Mouse (Mus musculus): ENCODE measurements at regions not wholly inside any gene's neighbourhood (a gene's known extent, or its start where the extent isn't known, plus 50 kb on each side); places are given as distances from the start of the nearest gene placed in this dataset.

- Histone ChIP-seq H3K27ac (ENCODE audit: low read depth, low read length) (no peak overlapping the region), H3K36me3 (ENCODE audit: control insufficient read depth, insufficient read depth, low read length) (no peaks in the 10 kb centered on the region), H3K9me3 (ENCODE audit: control insufficient read depth, low read length) (no peaks in the 10 kb centered on the region), H3K4me2 (replicated peaks; ENCODE audit: low read depth, low read length) (no peak overlapping the region), H3K27me3 (ENCODE audit: control insufficient read depth, insufficient read depth, low read length) (no peaks in the 10 kb centered on the region), H3K4me3 (ENCODE audit: low read depth, low read length) (no peak overlapping the region), H3K4me1 (replicated peaks; ENCODE audit: control insufficient read depth, insufficient read depth, low read length) (no peaks in the 10 kb centered on the region), H3K9ac (ENCODE audit: low read depth, low read length) (no peak overlapping the region)
- whole genome bisulfite sequencing = 71% methylated on average over 1 of the region's 1 CpGs
- ATAC-seq (ENCODE audit: low FRiP score) = no peak
- DNase-seq (ENCODE audit: low spot score) = no peak
Observed at GRCm38 (mm10) chr6:81608637-81609036, 314.8 kb upstream of the Gcfc2 start.

- 95% methylated on average over 6 of the region's 6 CpGs for WGBS
- Histone ChIP-seq H3K27me3 (ENCODE audit: control insufficient read depth, insufficient read depth, low read length) (no peaks in the 10 kb centered on the region), H3K4me3 (ENCODE audit: low read depth, low read length) (no peak overlapping the region), H3K4me2 (replicated peaks; ENCODE audit: low read depth, low read length) (no peak overlapping the region), H3K27ac (ENCODE audit: low read depth, low read length) (no peak overlapping the region), H3K36me3 (ENCODE audit: control insufficient read depth, insufficient read depth, low read length) (no peaks in the 10 kb centered on the region), H3K4me1 (replicated peaks; ENCODE audit: control insufficient read depth, insufficient read depth, low read length) (no peaks in the 10 kb centered on the region), H3K9ac (ENCODE audit: low read depth, low read length) (no peak overlapping the region), H3K9me3 (ENCODE audit: control insufficient read depth, low read length) (no peaks in the 10 kb centered on the region)
- DNase-seq (ENCODE audit: low spot score) = no peak
- no peak for ATAC-seq (ENCODE audit: low FRiP score)
Observed at GRCm38 (mm10) chr6:81611980-81612379, 311.5 kb upstream of the Gcfc2 start.

- Histone ChIP-seq H3K9ac (ENCODE audit: low read depth, low read length) (no peak overlapping the region), H3K9me3 (ENCODE audit: control insufficient read depth, low read length) (no peaks in the 10 kb centered on the region), H3K27me3 (ENCODE audit: control insufficient read depth, insufficient read depth, low read length) (no peaks in the 10 kb centered on the region), H3K4me3 (ENCODE audit: low read depth, low read length) (no peak overlapping the region), H3K4me2 (replicated peaks; ENCODE audit: low read depth, low read length) (no peak overlapping the region), H3K36me3 (ENCODE audit: control insufficient read depth, insufficient read depth, low read length) (no peaks in the 10 kb centered on the region), H3K4me1 (replicated peaks; ENCODE audit: control insufficient read depth, insufficient read depth, low read length) (no peaks in the 10 kb centered on the region), H3K27ac (ENCODE audit: low read depth, low read length) (no peak overlapping the region)
- ATAC-seq (ENCODE audit: low FRiP score) (no peak), DNase-seq (ENCODE audit: low spot score) (no peak)
- 83% methylated on average over 2 of the region's 2 CpGs for WGBS
Observed at GRCm38 (mm10) chr6:81618018-81618417, 305.5 kb upstream of the Gcfc2 start.

GRCm38 (mm10) chr6:81621028-81621427 lies 302.4 kb upstream of the Gcfc2 start:
- 94% methylated on average over 4 of the region's 4 CpGs for WGBS
- Histone ChIP-seq H3K9ac (ENCODE audit: low read depth, low read length) (no peak overlapping the region), H3K27me3 (ENCODE audit: control insufficient read depth, insufficient read depth, low read length) (no peaks in the 10 kb centered on the region), H3K4me1 (replicated peaks; ENCODE audit: control insufficient read depth, insufficient read depth, low read length) (no peaks in the 10 kb centered on the region), H3K36me3 (ENCODE audit: control insufficient read depth, insufficient read depth, low read length) (no peaks in the 10 kb centered on the region), H3K4me3 (ENCODE audit: low read depth, low read length) (no peak overlapping the region), H3K9me3 (ENCODE audit: control insufficient read depth, low read length) (no peaks in the 10 kb centered on the region), H3K27ac (ENCODE audit: low read depth, low read length) (no peak overlapping the region), H3K4me2 (replicated peaks; ENCODE audit: low read depth, low read length) (no peak overlapping the region)
- ATAC-seq (ENCODE audit: low FRiP score) (no peak), DNase-seq (ENCODE audit: low spot score) (no peak)

- DNase-seq (ENCODE audit: low spot score) = no peak
- H3K36me3 ChIP-seq (ENCODE audit: control insufficient read depth, insufficient read depth, low read length) = no peaks in the 10 kb centered on the region
- no peak overlapping the region for H3K4me2 ChIP-seq (replicated peaks; ENCODE audit: low read depth, low read length)
- no peak overlapping the region for H3K9ac ChIP-seq (ENCODE audit: low read depth, low read length)
- H3K27ac ChIP-seq (ENCODE audit: low read depth, low read length) = no peak overlapping the region
- H3K27me3 ChIP-seq (ENCODE audit: control insufficient read depth, insufficient read depth, low read length) = no peaks in the 10 kb centered on the region
- H3K4me1 ChIP-seq (replicated peaks; ENCODE audit: control insufficient read depth, insufficient read depth, low read length) = no peaks in the 10 kb centered on the region
- 86% methylated on average over 5 of the region's 5 CpGs for WGBS
- H3K9me3 ChIP-seq (ENCODE audit: control insufficient read depth, low read length) = no peaks in the 10 kb centered on the region
- H3K4me3 ChIP-seq (ENCODE audit: low read depth, low read length) = no peak overlapping the region
- no peak for ATAC-seq (ENCODE audit: low FRiP score)
Observed at GRCm38 (mm10) chr6:81622714-81623113, 300.8 kb upstream of the Gcfc2 start.

- ATAC-seq (ENCODE audit: low FRiP score) (no peak), DNase-seq (ENCODE audit: low spot score) (no peak)
- H3K4me3 ChIP-seq (ENCODE audit: low read depth, low read length) = no peak overlapping the region
- no peaks in the 10 kb centered on the region for H3K4me1 ChIP-seq (replicated peaks; ENCODE audit: control insufficient read depth, insufficient read depth, low read length)
- 69% methylated on average over 5 of the region's 5 CpGs for WGBS
- no peaks in the 10 kb centered on the region for H3K9me3 ChIP-seq (ENCODE audit: control insufficient read depth, low read length)
- H3K4me2 ChIP-seq (replicated peaks; ENCODE audit: low read depth, low read length) = no peak overlapping the region
- no peaks in the 10 kb centered on the region for H3K27me3 ChIP-seq (ENCODE audit: control insufficient read depth, insufficient read depth, low read length)
- no peaks in the 10 kb centered on the region for H3K36me3 ChIP-seq (ENCODE audit: control insufficient read depth, insufficient read depth, low read length)
- H3K27ac ChIP-seq (ENCODE audit: low read depth, low read length) = no peak overlapping the region
- H3K9ac ChIP-seq (ENCODE audit: low read depth, low read length) = no peak overlapping the region
Observed at GRCm38 (mm10) chr6:81625016-81625415, 298.5 kb upstream of the Gcfc2 start.

GRCm38 (mm10) chr6:81633586-81633985 lies 289.9 kb upstream of the Gcfc2 start:
- Histone ChIP-seq H3K27ac (ENCODE audit: low read depth, low read length) (no peak overlapping the region), H3K9me3 (ENCODE audit: control insufficient read depth, low read length) (no peaks in the 10 kb centered on the region), H3K4me1 (replicated peaks; ENCODE audit: control insufficient read depth, insufficient read depth, low read length) (no peaks in the 10 kb centered on the region), H3K36me3 (ENCODE audit: control insufficient read depth, insufficient read depth, low read length) (no peaks in the 10 kb centered on the region), H3K27me3 (ENCODE audit: control insufficient read depth, insufficient read depth, low read length) (no peaks in the 10 kb centered on the region), H3K4me3 (ENCODE audit: low read depth, low read length) (no peak overlapping the region), H3K9ac (ENCODE audit: low read depth, low read length) (no peak overlapping the region), H3K4me2 (replicated peaks; ENCODE audit: low read depth, low read length) (no peak overlapping the region)
- ATAC-seq (ENCODE audit: low FRiP score) = no peak
- DNase-seq (ENCODE audit: low spot score) = no peak
- WGBS = 60% methylated on average over 3 of the region's 3 CpGs

- no peaks in the 10 kb centered on the region for H3K36me3 ChIP-seq (ENCODE audit: control insufficient read depth, insufficient read depth, low read length)
- WGBS = 82% methylated on average over 3 of the region's 3 CpGs
- H3K27ac ChIP-seq (ENCODE audit: low read depth, low read length) = no peak overlapping the region
- H3K4me2 ChIP-seq (replicated peaks; ENCODE audit: low read depth, low read length) = no peak overlapping the region
- H3K9me3 ChIP-seq (ENCODE audit: control insufficient read depth, low read length) = no peaks in the 10 kb centered on the region
- no peaks in the 10 kb centered on the region for H3K4me1 ChIP-seq (replicated peaks; ENCODE audit: control insufficient read depth, insufficient read depth, low read length)
- H3K9ac ChIP-seq (ENCODE audit: low read depth, low read length) = no peak overlapping the region
- DNase-seq (ENCODE audit: low spot score) (no peak), ATAC-seq (ENCODE audit: low FRiP score) (no peak)
- no peak overlapping the region for H3K4me3 ChIP-seq (ENCODE audit: low read depth, low read length)
- H3K27me3 ChIP-seq (ENCODE audit: control insufficient read depth, insufficient read depth, low read length) = no peaks in the 10 kb centered on the region
Observed at GRCm38 (mm10) chr6:81647615-81648375, 275.7 kb upstream of the Gcfc2 start.

- H3K4me1 ChIP-seq (replicated peaks; ENCODE audit: control insufficient read depth, insufficient read depth, low read length) = no peaks in the 10 kb centered on the region
- ATAC-seq (ENCODE audit: low FRiP score) = no peak
- no peaks in the 10 kb centered on the region for H3K36me3 ChIP-seq (ENCODE audit: control insufficient read depth, insufficient read depth, low read length)
- H3K27me3 ChIP-seq (ENCODE audit: control insufficient read depth, insufficient read depth, low read length) = no peaks in the 10 kb centered on the region
- no peaks in the 10 kb centered on the region for H3K9me3 ChIP-seq (ENCODE audit: control insufficient read depth, low read length)
- no peak for DNase-seq (ENCODE audit: low spot score)
- no peak overlapping the region for H3K9ac ChIP-seq (ENCODE audit: low read depth, low read length)
- H3K4me3 ChIP-seq (ENCODE audit: low read depth, low read length) = no peak overlapping the region
- no peak overlapping the region for H3K4me2 ChIP-seq (replicated peaks; ENCODE audit: low read depth, low read length)
- no peak overlapping the region for H3K27ac ChIP-seq (ENCODE audit: low read depth, low read length)
- WGBS = 68% methylated on average over 2 of the region's 2 CpGs
Observed at GRCm38 (mm10) chr6:81651856-81652255, 271.6 kb upstream of the Gcfc2 start.

Data from hindbrain, embryonic 11.5 days (tissue).